Mouse (Mus musculus): ENCODE results near the gene Bmpr1a. TPM values are rescaled to one million over a fixed set of nuclear protein-coding genes. Genes with fewer than 3 reads are reported as not detected.

The Bmpr1a gene
- total and polyA plus RNA-seq, 2 experiments from 2014 or later = 20.6 to 52.5 TPM

- H3K9me3 ChIP-seq (ENCODE audit: low read length) = no peaks in the 10 kb centered on the region
- DNase-seq (ENCODE audit: low spot score) = no peak
- WGBS = 96% methylated on average over 9 of the region's 9 CpGs
Observed at GRCm38 (mm10) chr14:34382921-34383704, 120.0 kb downstream of the Bmpr1a start.

DNA sequence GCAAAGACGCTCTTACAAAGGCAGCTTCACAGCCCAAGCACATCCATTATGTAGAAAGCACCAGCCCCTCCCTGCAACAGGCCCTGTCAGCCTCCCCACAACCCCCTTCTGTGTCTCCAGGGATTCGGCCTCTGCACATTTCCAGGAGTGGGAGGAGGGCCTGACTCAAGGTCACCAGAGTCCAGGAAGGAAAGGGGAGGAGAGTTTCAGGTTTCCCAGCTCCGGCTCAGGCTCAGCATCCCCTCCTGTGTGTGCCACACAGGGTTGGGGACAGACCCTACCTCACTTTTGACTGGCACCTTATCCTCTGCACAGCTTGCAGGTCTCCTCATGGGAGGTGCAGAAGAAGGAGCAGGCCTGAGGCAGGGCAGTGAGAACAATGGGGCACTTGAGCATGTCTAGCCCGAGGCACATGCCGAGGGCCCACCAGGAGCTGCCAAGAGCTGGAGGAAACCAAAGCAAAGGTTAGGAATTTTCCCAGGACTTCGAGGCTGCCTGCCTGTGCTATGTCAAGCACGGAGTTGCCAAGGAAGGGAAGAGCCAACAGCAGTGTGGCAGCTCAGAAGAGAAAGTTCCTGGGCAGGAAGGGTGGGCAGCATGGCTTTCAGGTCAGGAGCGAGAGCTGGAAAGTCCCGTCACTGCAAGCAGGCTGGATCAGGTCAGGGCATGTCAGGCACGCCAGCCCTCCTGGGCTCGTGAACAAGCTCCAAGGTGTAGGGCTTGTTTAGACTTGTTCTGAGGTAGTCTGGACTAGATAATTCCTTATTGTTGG lies 124.4 kb downstream of the Bmpr1a start:
- DNase-seq (ENCODE audit: low spot score) (peak; percentile 53), ATAC-seq (peak; percentile 82)
- no peaks in the 10 kb centered on the region for H3K9me3 ChIP-seq (ENCODE audit: low read length)
- WGBS = 23% methylated on average over 11 of the region's 11 CpGs
- no peak overlapping the region for H3K4me2 ChIP-seq (ENCODE audit: low read depth, low read length)
- no peaks in the 10 kb centered on the region for H3K27me3 ChIP-seq (ENCODE audit: insufficient read depth, low read length)
- peak overlapping the region; percentile 56; the same call in 1 of the 2 replicates for H3K27ac ChIP-seq
- H3K4me1 ChIP-seq (ENCODE audit: insufficient read depth, low read length) = no peaks in the 10 kb centered on the region; the same call in 1 of the 2 replicates
- no peaks in the 10 kb centered on the region for H3K36me3 ChIP-seq (ENCODE audit: insufficient read depth, low read length)
- no peak overlapping the region for H3K9ac ChIP-seq (replicated peaks; ENCODE audit: low read length)
- TF ChIP-seq CTCF (IDR thresholded peaks at IDR 0.05; ENCODE audit: low read depth) = no peak
- H3K4me3 ChIP-seq (ENCODE audit: low read length) = no peak overlapping the region

More at GRCm38 (mm10) chr14:34382921-34383704, 120.0 kb downstream of the Bmpr1a start:
- no peak for TF ChIP-seq CTCF (IDR thresholded peaks at IDR 0.05; ENCODE audit: low read depth)
- H3K9ac ChIP-seq (replicated peaks; ENCODE audit: low read length) = no peak overlapping the region
- H3K27ac ChIP-seq = no peak overlapping the region
- H3K4me1 ChIP-seq (ENCODE audit: insufficient read depth, low read length) = no peaks in the 10 kb centered on the region
- H3K36me3 ChIP-seq (ENCODE audit: insufficient read depth, low read length) = no peaks in the 10 kb centered on the region
- no peak overlapping the region for H3K4me2 ChIP-seq (ENCODE audit: low read depth, low read length)
- no peak for ATAC-seq
- H3K27me3 ChIP-seq (ENCODE audit: insufficient read depth, low read length) = no peaks in the 10 kb centered on the region
- H3K4me3 ChIP-seq (ENCODE audit: low read length) = no peak overlapping the region

DNA sequence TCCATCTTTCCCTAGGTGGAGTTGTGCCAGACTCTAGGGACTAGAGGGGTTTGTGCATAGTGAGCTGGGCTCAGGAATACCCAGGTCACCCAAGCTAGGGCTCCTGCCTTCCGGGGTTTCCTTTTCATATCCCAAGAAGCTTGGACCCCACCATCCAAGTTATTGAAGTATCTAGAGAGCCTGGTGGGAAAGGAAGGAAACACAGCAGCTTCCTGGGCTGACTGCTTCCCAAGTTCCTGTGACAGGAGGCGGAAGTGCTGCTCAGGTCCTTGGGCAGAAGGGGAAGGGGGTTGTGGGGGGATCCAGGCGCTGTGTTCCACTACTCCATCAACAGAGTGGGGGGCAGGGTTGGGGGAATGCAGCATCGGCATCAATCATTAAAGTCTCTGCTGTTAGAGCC lies 126.0 kb downstream of the Bmpr1a start:
- H3K36me3 ChIP-seq (ENCODE audit: insufficient read depth, low read length) = no peaks in the 10 kb centered on the region
- no peak for ATAC-seq
- DNase-seq (ENCODE audit: low spot score) = no peak
- WGBS = 77% methylated on average over 4 of the region's 4 CpGs
- H3K9ac ChIP-seq (replicated peaks; ENCODE audit: low read length) = no peak overlapping the region
- no peak overlapping the region for H3K4me3 ChIP-seq (ENCODE audit: low read length)
- H3K4me1 ChIP-seq (ENCODE audit: insufficient read depth, low read length) = no peaks in the 10 kb centered on the region; the same call in 1 of the 2 replicates
- H3K27ac ChIP-seq = no peak overlapping the region
- no peaks in the 10 kb centered on the region for H3K27me3 ChIP-seq (ENCODE audit: insufficient read depth, low read length)
- no peak overlapping the region for H3K4me2 ChIP-seq (ENCODE audit: low read depth, low read length)
- no peaks in the 10 kb centered on the region for H3K9me3 ChIP-seq (ENCODE audit: low read length)
- no peak for TF ChIP-seq CTCF (IDR thresholded peaks at IDR 0.05; ENCODE audit: low read depth)

DNA sequence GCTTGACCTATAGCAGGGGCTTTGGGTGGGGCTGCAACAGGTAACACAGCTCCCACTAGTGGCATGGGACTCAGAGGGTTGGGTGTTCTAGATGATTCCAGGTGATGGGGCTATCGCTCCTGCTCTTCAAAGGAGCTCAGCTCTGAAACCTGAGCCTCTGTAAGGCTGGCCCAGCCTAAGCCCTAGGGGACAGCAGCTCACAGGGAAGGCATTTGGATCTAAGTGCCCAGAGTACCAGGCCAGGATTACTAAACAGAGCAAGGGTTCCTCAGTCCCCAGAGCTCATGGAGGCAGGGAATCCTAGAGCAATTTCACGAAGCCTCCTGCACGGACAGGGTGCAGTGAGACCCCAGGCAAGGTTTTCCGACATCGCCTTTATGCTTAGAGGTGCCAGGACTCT lies 127.2 kb downstream of the Bmpr1a start:
- TF ChIP-seq CTCF (IDR thresholded peaks at IDR 0.05; ENCODE audit: low read depth) = no peak
- 96% methylated on average over 5 of the region's 5 CpGs for WGBS
- H3K9ac ChIP-seq (replicated peaks; ENCODE audit: low read length) = no peak overlapping the region
- no peaks in the 10 kb centered on the region; the same call in 1 of the 2 replicates for H3K4me1 ChIP-seq (ENCODE audit: insufficient read depth, low read length)
- no peak for ATAC-seq
- no peak for DNase-seq (ENCODE audit: low spot score)
- no peak overlapping the region for H3K27ac ChIP-seq
- no peaks in the 10 kb centered on the region for H3K36me3 ChIP-seq (ENCODE audit: insufficient read depth, low read length)
- H3K9me3 ChIP-seq (ENCODE audit: low read length) = no peaks in the 10 kb centered on the region
- no peaks in the 10 kb centered on the region for H3K27me3 ChIP-seq (ENCODE audit: insufficient read depth, low read length)
- no peak overlapping the region for H3K4me2 ChIP-seq (ENCODE audit: low read depth, low read length)
- no peak overlapping the region for H3K4me3 ChIP-seq (ENCODE audit: low read length)

GRCm38 (mm10) chr14:34375415-34375904 lies 127.7 kb downstream of the Bmpr1a start, which contains the start of gene Mmrn2:
Gene Mmrn2 (plus strand): TSS chr14:34375465.
- no peaks in the 10 kb centered on the region; the same call in 1 of the 2 replicates for H3K4me1 ChIP-seq (ENCODE audit: insufficient read depth, low read length)
- H3K9me3 ChIP-seq (ENCODE audit: low read length) = no peaks in the 10 kb centered on the region
- no peaks in the 10 kb centered on the region for H3K27me3 ChIP-seq (ENCODE audit: insufficient read depth, low read length)
- no peak within 1 kb of the TSS for H3K27ac ChIP-seq
- no peak within 1 kb of the TSS for H3K4me2 ChIP-seq (ENCODE audit: low read depth, low read length)
- no peak within 1 kb of the TSS for H3K4me3 ChIP-seq (ENCODE audit: low read length)
- WGBS = 79% methylated on average over 13 of the region's 13 CpGs
- no peak for ATAC-seq
- DNase-seq (ENCODE audit: low spot score) = no peak
- H3K9ac ChIP-seq (replicated peaks; ENCODE audit: low read length) = no peak within 1 kb of the TSS
- no peaks in the 10 kb centered on the region for H3K36me3 ChIP-seq (ENCODE audit: insufficient read depth, low read length)
- no peak for TF ChIP-seq CTCF (IDR thresholded peaks at IDR 0.05; ENCODE audit: low read depth)

DNA sequence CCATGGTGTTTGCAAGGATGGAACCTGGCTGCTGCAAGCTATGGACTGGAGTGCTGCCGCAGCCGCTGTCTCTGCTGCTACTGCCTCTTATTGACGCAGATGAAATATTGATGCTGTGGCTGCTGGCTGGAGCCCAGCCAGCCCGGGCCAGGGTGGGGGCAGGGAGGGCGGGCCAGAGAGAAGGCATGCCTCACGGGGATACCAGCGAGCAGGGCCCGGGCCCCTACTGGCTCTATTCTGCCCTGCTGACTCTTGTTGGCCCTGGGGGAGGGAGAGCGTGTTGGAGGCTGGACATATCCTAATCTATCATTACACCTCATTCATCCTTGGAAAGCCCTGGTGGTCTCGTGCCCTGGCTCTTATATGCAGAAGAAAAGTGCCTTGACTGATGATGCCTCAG lies 128.6 kb downstream of the Bmpr1a start, which contains the start of gene Sncg:
Sncg (minus strand) TSS at position 213 of the 400 bp plus-strand sequence.
- Histone ChIP-seq H3K4me3 (ENCODE audit: low read length) (no peak within 1 kb of the TSS), H3K36me3 (ENCODE audit: insufficient read depth, low read length) (no peaks in the 10 kb centered on the region), H3K27me3 (ENCODE audit: insufficient read depth, low read length) (no peaks in the 10 kb centered on the region), H3K4me1 (ENCODE audit: insufficient read depth, low read length) (no peaks in the 10 kb centered on the region; the same call in 1 of the 2 replicates), H3K27ac (no peak within 1 kb of the TSS), H3K9me3 (ENCODE audit: low read length) (no peaks in the 10 kb centered on the region), H3K9ac (replicated peaks; ENCODE audit: low read length) (no peak within 1 kb of the TSS), H3K4me2 (ENCODE audit: low read depth, low read length) (no peak within 1 kb of the TSS)
- peak; percentile 33; the same call in 1 of the 2 replicates for ATAC-seq
- DNase-seq (ENCODE audit: low spot score) = peak; percentile 48
- 21% methylated on average over 10 of the region's 10 CpGs for WGBS
- TF ChIP-seq CTCF (IDR thresholded peaks at IDR 0.05; ENCODE audit: low read depth) = no peak

All from hindbrain, postnatal 0 days (tissue).